Mouse (Mus musculus) brain, embryonic 14.5 days (tissue): Measurements from ENCODE around the gene Atoh7.

Source experiments
- CTCF ChIP-seq: fragments of 200-500 bp; IDR thresholded peaks from 2 replicates; pipeline ENCODE4 v1.5.1; 2012; ENCODE audit warnings: inconsistent platforms, mild to moderate bottlenecking, moderate library complexity, borderline replicate concordance; ENCODE audit not compliant: insufficient read depth, insufficient read length; ENCODE audit errors: extremely low read depth
- POLR2A ChIP-seq: fragments of 200-500 bp; IDR thresholded peaks from 2 replicates; pipeline ENCODE4 v1.6.1; 2012; ENCODE audit warnings: mild to moderate bottlenecking, inconsistent platforms, borderline replicate concordance; ENCODE audit not compliant: poor library complexity, insufficient read depth, insufficient read length, severe bottlenecking; ENCODE audit errors: extremely low read depth

DNA sequence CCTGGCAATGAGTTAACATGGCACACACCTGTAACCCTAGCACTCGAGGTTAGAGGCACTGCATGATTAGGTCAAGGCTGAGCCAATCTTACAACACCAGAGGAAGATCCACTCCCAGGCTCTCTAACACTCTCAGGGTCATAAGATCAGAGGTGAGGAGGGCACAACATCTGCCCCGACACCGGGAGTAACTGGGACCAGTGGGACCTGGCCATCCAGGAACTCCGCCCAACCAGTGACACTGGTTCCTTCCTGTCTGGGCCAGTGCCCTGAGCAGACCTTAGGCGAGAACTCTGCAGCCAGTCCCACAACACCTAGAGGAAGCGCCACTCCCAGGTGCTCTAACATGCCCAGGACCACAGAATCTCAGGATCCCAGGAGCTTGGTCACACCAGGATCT lies 37.0 kb downstream of the Atoh7 start:
- TF ChIP-seq CTCF (no peak), POLR2A (no peak)
